Comparison of ENCODE assay signal across 8 mouse cellular contexts in the genomic region with DNA sequence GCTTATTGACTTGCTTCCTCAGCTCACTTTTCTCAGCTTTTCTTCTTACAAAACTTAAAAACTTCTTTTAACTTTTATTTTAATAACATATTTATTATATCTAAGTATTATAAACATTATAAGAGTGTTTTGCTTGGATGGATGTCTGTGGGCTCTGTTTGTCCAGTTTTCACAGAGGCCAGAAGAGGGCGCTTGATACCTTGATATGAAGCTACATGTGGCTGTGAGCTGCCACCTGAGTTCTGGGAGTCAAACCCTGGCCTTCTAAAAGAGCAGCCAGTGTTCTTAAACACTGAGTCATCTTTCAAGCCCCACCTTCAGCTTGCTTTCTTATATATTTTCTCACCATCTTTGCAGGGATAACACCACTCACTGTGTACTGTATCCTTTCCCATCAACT.
DNase-seq lines count a peak whose midpoint lies in the region; ATAC-seq and TF ChIP-seq lines count a peak whose summit lies in the region.

No protein-coding gene starts in this region.

- intact Hi-C loops in heart, postnatal 10 days (cut with DNase I), result loop anchor here (5.0 to 10.0 kb wide), 2 partner anchors 68 to 211 kb away; no protein-coding TSS in a partner anchor
- intact Hi-C loops in left cerebral cortex, adult 2 months (cut with DNase I), result loop anchor here (2.0 to 10.0 kb wide), 2 partner anchors 65 to 211 kb away; no protein-coding TSS in a partner anchor

- TF ChIP-seq EP300 in stomach, postnatal 0 days (optimal IDR thresholded peaks at IDR 0.05), result no peak

- no peaks in the 10 kb centered on the region for H3K9me3 ChIP-seq in stomach, postnatal 0 days (ENCODE audit: control insufficient read depth, low read length)

- no peak overlapping the region for H3K4me3 ChIP-seq in left cerebral cortex, adult 2 months
- no peak overlapping the region for H3K4me3 ChIP-seq in stomach, postnatal 0 days (ENCODE audit: low read depth, low read length)

- TF ChIP-seq CTCF in left cerebral cortex, adult 2 months (IDR thresholded peaks at IDR 0.05), result peak; percentile 57
- peak; percentile 60 for TF ChIP-seq CTCF in stomach, postnatal 0 days (IDR thresholded peaks at IDR 0.05; ENCODE audit: low read depth)

- no peak overlapping the region for H3K27ac ChIP-seq in left cerebral cortex, adult 2 months
- H3K27ac ChIP-seq in stomach, postnatal 0 days (replicated peaks), result no peak overlapping the region

- 0% methylated on average over 1 of the region's 1 CpGs for WGBS in stomach, postnatal 0 days

- H3K4me2 ChIP-seq in stomach, postnatal 0 days (replicated peaks; ENCODE audit: low read depth), result no peak overlapping the region

- no peak overlapping the region for H3K9ac ChIP-seq in stomach, postnatal 0 days (ENCODE audit: low read length)

- no peaks in the 10 kb centered on the region for H3K27me3 ChIP-seq in stomach, postnatal 0 days (ENCODE audit: control insufficient read depth, insufficient read depth, low read length)

- no peaks in the 10 kb centered on the region for H3K4me1 ChIP-seq in stomach, postnatal 0 days (replicated peaks; ENCODE audit: control insufficient read depth, insufficient read depth)

- ATAC-seq in stomach, postnatal 0 days (ENCODE audit: low FRiP score, low TSS enrichment), result no peak
- ATAC-seq in megakaryocyte, adult 5-6 weeks (ENCODE audit: poor library complexity, severe bottlenecking), result no peak

- DNase-seq in heart, postnatal 10 days, result peak; percentile 20 to 32
- DNase-seq in heart, adult 9 months (ENCODE audit: low spot score in 2 of 2), result no peak
- DNase-seq in thymus, postnatal 0 days (ENCODE audit: low spot score), result peak; percentile 2
- DNase-seq in thymus, adult 18-20 months, result no peak
- DNase-seq in cerebellum, postnatal 36 days, result peak; percentile 1 to 2
- peak; percentile 11 to 26 for DNase-seq in left cerebral cortex, adult 2 months (ENCODE audit: extremely low spot score in 1 of 2, low spot score in 2 of 2)
- DNase-seq in stomach, postnatal 0 days (ENCODE audit: low spot score), result peak; percentile 15

- H3K36me3 ChIP-seq in stomach, postnatal 0 days (ENCODE audit: control insufficient read depth, insufficient read depth, low read length), result no peaks in the 10 kb centered on the region

Comparison
In these comparisons a context has a peak if more than half of its experiments do, and no peak if none do; other contexts are left out.
1. DNase-seq: peak in heart, postnatal 10 days (2 of 2), thymus, postnatal 0 days (single experiment), cerebellum, postnatal 36 days (2 of 2), left cerebral cortex, adult 2 months (2 of 2) and stomach, postnatal 0 days (single experiment); none in heart, adult 9 months (0 of 2) and thymus, adult 18-20 months (0 of 2).